Mouse (Mus musculus) liver, embryonic 14.5 days (tissue): ENCODE measurements around the gene Endou. TPM values are rescaled to one million over a fixed set of nuclear protein-coding genes. Genes with fewer than 3 reads are reported as not detected.

Experiments
- ATAC-seq: fragments of 200-750 bp; cut with Nextera tagmentation; 2 replicates; pipeline ENCODE4 v1.8.0; 2017; ENCODE audit warnings: moderate number of reproducible peaks, mild to moderate bottlenecking, moderate library complexity; ENCODE audit not compliant: insufficient read depth
- DNase-seq, 3 experiments: peaks; one replicate each; pipeline ENCODE4 v3.0.0-alpha.2; 2012 to 2013; ENCODE audit warnings: low read depth in 3 of 3, low spot score in 3 of 3
- H3K27ac ChIP-seq: fragments of 300-500 bp; sonication (generic); 2 replicates; pipeline ENCODE4 v1.5.1; 2014; ENCODE audit warnings: moderate library complexity, mild to moderate bottlenecking, control low read depth, inconsistent platforms
- H3K27me3 ChIP-seq: fragments of 300-500 bp; sonication (generic); 2 replicates; pipeline ENCODE4 v1.6.1; 2014; ENCODE audit warnings: mild to moderate bottlenecking, low read length, moderate library complexity; ENCODE audit not compliant: control insufficient read depth, insufficient read depth
- H3K36me3 ChIP-seq: fragments of 300-500 bp; sonication (generic); replicated peaks from 2 replicates; pipeline ENCODE4 v1.6.1; 2014; ENCODE audit warnings: low read depth; ENCODE audit not compliant: control insufficient read depth, insufficient read depth
- H3K4me1 ChIP-seq, 2 experiments: fragments of 200-500 bp in 1 of 2; fragments of 300-500 bp in 1 of 2; sonication (generic) in 1 of 2; replicated peaks; 2 replicates each; pipeline ENCODE4 v1.6.1; 2012 to 2014; ENCODE audit warnings: antibody characterized with exemption in 1 of 2, inconsistent platforms in 1 of 2, low read length in 1 of 2; ENCODE audit not compliant: control insufficient read depth in 2 of 2, insufficient read depth in 2 of 2
- H3K4me2 ChIP-seq: fragments of 300-500 bp; sonication (generic); 2 replicates; pipeline ENCODE4 v1.6.1; 2014; ENCODE audit warnings: low read depth, mild to moderate bottlenecking, control low read depth, moderate library complexity
- H3K4me3 ChIP-seq, 2 experiments: fragments of 200-500 bp in 1 of 2; fragments of 300-500 bp in 1 of 2; sonication (generic) in 1 of 2; 2 replicates each; pipeline ENCODE4 v1.5.1; 2012 to 2014; ENCODE audit warnings: low read depth in 2 of 2, low read length in 2 of 2, mild to moderate bottlenecking in 2 of 2, control low read depth in 1 of 2, inconsistent platforms in 1 of 2, moderate library complexity in 1 of 2; ENCODE audit not compliant: insufficient read depth in 1 of 2
- H3K9ac ChIP-seq: fragments of 300-500 bp; sonication (generic); replicated peaks from 2 replicates; pipeline ENCODE4 v1.6.1; 2014; ENCODE audit warnings: mild to moderate bottlenecking, control low read depth, moderate library complexity
- H3K9me3 ChIP-seq: fragments of 300-500 bp; sonication (generic); 2 replicates; pipeline ENCODE4 v1.6.1; 2016; ENCODE audit warnings: low read length, mixed read lengths; ENCODE audit not compliant: control insufficient read depth
- CTCF ChIP-seq: IDR thresholded peaks from 2 replicates; pipeline ENCODE4 v1.5.1; 2016; ENCODE audit warnings: antibody characterized with exemption, low read depth, control low read depth
- EP300 ChIP-seq: IDR thresholded peaks from 2 replicates; pipeline ENCODE4 v1.6.1; 2016; ENCODE audit warnings: antibody characterized with exemption, low read depth
- WGBS: fragments of 180-500 bp; shearing (Covaris S2); extraction: QIAGEN DNeasy Blood & Tissue Kit; methylation state at CpG from one replicate; pipeline ENCODE4 v1.1.7; 2014; ENCODE audit not compliant: insufficient replicate concordance; 5-methylcytosine and 5-hydroxymethylcytosine counted together
- polyA plus RNA-seq, 2 experiments: library from polyadenylated mRNA; depleted of rRNA in 1 of 2; stranded (reverse) in 1 of 2; unstranded in 1 of 2; fragments of >200 nt; fragmentation: Nextera tagmentation in 1 of 2; extraction: Ambion mirVana in 1 of 2; gene quantifications; 2 replicates each; pipeline versions ENCODE4 v1.2.1 to v1.2.3; 2012 to 2014

Endou gene
- polyA plus RNA-seq, 2 experiments = 0.01 TPM; not detected in 1

GRCm38 (mm10) chr15:97749841-97750240, 18.7 kb upstream of the Endou start:
- Histone ChIP-seq H3K9me3 (no peaks in the 10 kb centered on the region), H3K4me3 (no peak overlapping the region), H3K36me3 (no peaks in the 10 kb centered on the region), H3K4me1 (peaks cover 3 to 18% of the 10 kb centered on the region in 2 experiments; a peak in 3 of 4 replicates), H3K27ac (no peak overlapping the region), H3K4me2 (no peak overlapping the region), H3K27me3 (no peaks in the 10 kb centered on the region), H3K9ac (no peak overlapping the region)
- TF ChIP-seq EP300 (no peak), CTCF (no peak)
- ATAC-seq = no peak
- 84% methylated on average over 13 of the region's 13 CpGs for WGBS
- no peak for DNase-seq

GRCm38 (mm10) chr15:97749397-97749796, 18.3 kb upstream of the Endou start:
- H3K27ac ChIP-seq = no peak overlapping the region
- H3K27me3 ChIP-seq = no peaks in the 10 kb centered on the region
- no peak overlapping the region for H3K4me3 ChIP-seq
- TF ChIP-seq EP300 = no peak
- no peak for TF ChIP-seq CTCF
- DNase-seq (no peak), ATAC-seq (no peak)
- H3K4me1 ChIP-seq = peaks cover 3 to 21% of the 10 kb centered on the region in 2 experiments; a peak in 3 of 4 replicates
- H3K9me3 ChIP-seq = no peaks in the 10 kb centered on the region
- H3K4me2 ChIP-seq = no peak overlapping the region
- 80% methylated on average over 9 of the region's 9 CpGs for WGBS
- no peak overlapping the region for H3K9ac ChIP-seq
- H3K36me3 ChIP-seq = no peaks in the 10 kb centered on the region

GRCm38 (mm10) chr15:97748964-97749363, 17.8 kb upstream of the Endou start:
- no peak overlapping the region for H3K27ac ChIP-seq
- no peaks in the 10 kb centered on the region for H3K9me3 ChIP-seq
- no peaks in the 10 kb centered on the region for H3K27me3 ChIP-seq
- H3K4me1 ChIP-seq = peaks cover 3 to 21% of the 10 kb centered on the region in 2 experiments; a peak in 3 of 4 replicates
- ATAC-seq = no peak
- TF ChIP-seq CTCF (no peak), EP300 (no peak)
- no peak for DNase-seq
- no peak overlapping the region for H3K4me3 ChIP-seq
- no peak overlapping the region for H3K9ac ChIP-seq
- H3K4me2 ChIP-seq = no peak overlapping the region
- WGBS = 71% methylated on average over 4 of the region's 4 CpGs
- no peaks in the 10 kb centered on the region for H3K36me3 ChIP-seq

- TF ChIP-seq CTCF (no peak), EP300 (no peak)
- DNase-seq (no peak), ATAC-seq (peak; percentile 16; the same call in 1 of the 2 replicates)
- H3K4me3 ChIP-seq = no peak overlapping the region
- no peaks in the 10 kb centered on the region for H3K27me3 ChIP-seq
- 31% methylated on average over 10 of the region's 10 CpGs for WGBS
- peaks cover 3 to 21% of the 10 kb centered on the region in 2 experiments; a peak in 3 of 4 replicates for H3K4me1 ChIP-seq
- H3K36me3 ChIP-seq = no peaks in the 10 kb centered on the region
- H3K9me3 ChIP-seq = no peaks in the 10 kb centered on the region
- H3K9ac ChIP-seq = no peak overlapping the region
- H3K4me2 ChIP-seq = no peak overlapping the region
- H3K27ac ChIP-seq = no peak overlapping the region
Measured at GRCm38 (mm10) chr15:97748309-97748708, 17.2 kb upstream of the Endou start.

- no peak overlapping the region for H3K9ac ChIP-seq
- ATAC-seq (no peak), DNase-seq (no peak)
- no peak overlapping the region for H3K4me3 ChIP-seq
- no peaks in the 10 kb centered on the region for H3K27me3 ChIP-seq
- H3K9me3 ChIP-seq = no peaks in the 10 kb centered on the region
- TF ChIP-seq EP300 = no peak
- TF ChIP-seq CTCF = no peak
- H3K4me1 ChIP-seq = peaks cover 3 to 21% of the 10 kb centered on the region in 2 experiments; a peak in 3 of 4 replicates
- no peak overlapping the region for H3K27ac ChIP-seq
- 67% methylated on average over 4 of the region's 4 CpGs for WGBS
- no peaks in the 10 kb centered on the region for H3K36me3 ChIP-seq
- H3K4me2 ChIP-seq = no peak overlapping the region
Measured at GRCm38 (mm10) chr15:97747486-97747885, 16.3 kb upstream of the Endou start.
